Mouse (Mus musculus) MEL (cell line): ENCODE measurements at regions not wholly inside any gene's neighbourhood (a gene's known extent, or its start where the extent isn't known, plus 50 kb on each side); places are given as distances from the start of the nearest gene placed in this dataset.

ENCODE experiments used
- DNase-seq: peaks from one replicate; pipeline ENCODE4 v3.0.0; 2011; ENCODE audit warnings: low read depth, low spot score
- H3K27ac ChIP-seq: 2 replicates; pipeline ENCODE4 v1.5.1; 2012; ENCODE audit warnings: low read depth, mild to moderate bottlenecking, control low read depth, low read length, moderate library complexity; ENCODE audit not compliant: control insufficient read depth
- H3K27me3 ChIP-seq, 2 experiments: fragments of 150-350 bp in 1 of 2; sonication (generic) in 1 of 2; 2 replicates each; pipeline ENCODE4 v1.6.1; 2012; ENCODE audit warnings: low read length in 2 of 2, mild to moderate bottlenecking in 2 of 2, improper control_type of control experiment in 1 of 2, moderate library complexity in 1 of 2; ENCODE audit not compliant: insufficient read depth in 2 of 2, control insufficient read depth in 1 of 2
- H3K36me3 ChIP-seq, 2 experiments: 2 replicates each; pipeline ENCODE4 v1.6.1; 2012 to 2014; ENCODE audit warnings: low read length in 2 of 2, improper control_type of control experiment in 1 of 2, inconsistent platforms in 1 of 2, mild to moderate bottlenecking in 1 of 2; ENCODE audit not compliant: insufficient read depth in 2 of 2, control insufficient read depth in 1 of 2
- H3K4me1 ChIP-seq, 2 experiments: fragments of 150-350 bp in 1 of 2; sonication (generic) in 1 of 2; 2 replicates each; pipeline ENCODE4 v1.6.1; 2012; ENCODE audit warnings: low read length in 2 of 2, improper control_type of control experiment in 1 of 2, mild to moderate bottlenecking in 1 of 2; ENCODE audit not compliant: insufficient read depth in 2 of 2, control insufficient read depth in 1 of 2
- H3K4me3 ChIP-seq, 2 experiments: fragments of 150-350 bp in 1 of 2; sonication (generic) in 1 of 2; 2 replicates each; pipeline ENCODE4 v1.5.1; 2012; ENCODE audit warnings: low read depth in 2 of 2, low read length in 2 of 2, mild to moderate bottlenecking in 2 of 2, moderate library complexity in 2 of 2, control low read depth in 1 of 2, improper control_type of control experiment in 1 of 2; ENCODE audit not compliant: control insufficient read depth in 1 of 2, insufficient read depth in 1 of 2
- H3K79me2 ChIP-seq: 2 replicates; pipeline ENCODE4 v1.6.1; 2012; ENCODE audit warnings: mild to moderate bottlenecking, low read length, moderate library complexity; ENCODE audit not compliant: control insufficient read depth, poor library complexity, insufficient read depth
- H3K9ac ChIP-seq: 2 replicates; pipeline ENCODE4 v1.6.1; 2012; ENCODE audit warnings: low read depth, mild to moderate bottlenecking, control low read depth, low read length, moderate library complexity; ENCODE audit not compliant: control insufficient read depth, poor library complexity, severe bottlenecking
- H3K9me3 ChIP-seq: fragments of 150-350 bp; sonication (generic); replicated peaks from 2 replicates; pipeline ENCODE4 v1.6.1; 2012; ENCODE audit warnings: mild to moderate bottlenecking, low read length, improper control_type of control experiment, moderate library complexity; ENCODE audit not compliant: insufficient read depth
- CHD2 ChIP-seq: IDR thresholded peaks from 2 replicates; pipeline ENCODE4 v1.6.1; 2011; ENCODE audit warnings: low read length, improper control_type of control experiment
- CTCF ChIP-seq, 3 experiments: IDR thresholded peaks in 2 of 3; conservative IDR thresholded peaks in 1 of 3; 2 replicates each; pipeline ENCODE4 v1.5.1; 2011 to 2012; ENCODE audit warnings: low read length in 3 of 3, low read depth in 2 of 3, mild to moderate bottlenecking in 2 of 3, improper control_type of control experiment in 1 of 3, inconsistent platforms in 1 of 3, mixed read lengths in 1 of 3, moderate library complexity in 1 of 3; ENCODE audit not compliant: control insufficient read depth in 1 of 3, insufficient read depth in 1 of 3, poor library complexity in 1 of 3, severe bottlenecking in 1 of 3
- ETS1 ChIP-seq: IDR thresholded peaks from 2 replicates; pipeline ENCODE4 v1.6.1; 2012; ENCODE audit warnings: low read depth, mild to moderate bottlenecking, inconsistent platforms, low read length, improper control_type of control experiment, moderate library complexity
- GABPA ChIP-seq: IDR thresholded peaks from 2 replicates; pipeline ENCODE4 v1.6.1; 2012; ENCODE audit warnings: low read depth, mild to moderate bottlenecking, inconsistent platforms, low read length, improper control_type of control experiment, moderate library complexity
- GATA1 ChIP-seq: IDR thresholded peaks from 2 replicates; pipeline ENCODE4 v1.6.1; 2011; ENCODE audit warnings: low read depth, low read length, improper control_type of control experiment
- HCFC1 ChIP-seq: IDR thresholded peaks from 2 replicates; pipeline ENCODE4 v1.6.1; 2012; ENCODE audit warnings: low read depth, mild to moderate bottlenecking, inconsistent platforms, low read length, improper control_type of control experiment, moderate library complexity
- JUND ChIP-seq: IDR thresholded peaks from 2 replicates; pipeline ENCODE4 v1.6.1; 2011; ENCODE audit warnings: low read depth, mild to moderate bottlenecking, improper control_type of control experiment, low read length
- MAFK ChIP-seq: IDR thresholded peaks from 2 replicates; pipeline ENCODE4 v1.6.1; 2011; ENCODE audit warnings: low read depth, mild to moderate bottlenecking, low read length, improper control_type of control experiment, borderline replicate concordance
- MAX ChIP-seq: IDR thresholded peaks from 2 replicates; pipeline ENCODE4 v1.6.1; 2011; ENCODE audit warnings: low read length, improper control_type of control experiment
- MAZ ChIP-seq: IDR thresholded peaks from 2 replicates; pipeline ENCODE4 v1.6.1; 2012; ENCODE audit warnings: low read depth, mild to moderate bottlenecking, inconsistent platforms, low read length, improper control_type of control experiment
- NELFE ChIP-seq: IDR thresholded peaks from 2 replicates; pipeline ENCODE4 v1.6.1; 2011; ENCODE audit warnings: low read depth, low read length, improper control_type of control experiment
- POLR2A ChIP-seq, 2 experiments: IDR thresholded peaks; 2 replicates each; pipeline ENCODE4 v1.6.1; 2011 to 2012; ENCODE audit warnings: low read length in 2 of 2, mild to moderate bottlenecking in 2 of 2, control low read depth in 1 of 2, improper control_type of control experiment in 1 of 2, low read depth in 1 of 2, moderate library complexity in 1 of 2; ENCODE audit not compliant: control insufficient read depth in 1 of 2, insufficient read depth in 1 of 2, poor library complexity in 1 of 2
- POLR2AphosphoS5 ChIP-seq: IDR thresholded peaks from 2 replicates; pipeline ENCODE4 v1.6.1; 2012; ENCODE audit warnings: low read depth, borderline replicate concordance, mild to moderate bottlenecking, inconsistent platforms, low read length, moderate library complexity, mixed read lengths
- RAD21 ChIP-seq: IDR thresholded peaks from 2 replicates; pipeline ENCODE4 v1.6.1; 2011; ENCODE audit warnings: mild to moderate bottlenecking, low read depth, low read length, improper control_type of control experiment
- RCOR1 ChIP-seq: IDR thresholded peaks from 2 replicates; pipeline ENCODE4 v1.6.1; 2012; ENCODE audit warnings: low read depth, mild to moderate bottlenecking, inconsistent platforms, low read length, improper control_type of control experiment
- TAL1 ChIP-seq: IDR thresholded peaks from 2 replicates; pipeline ENCODE4 v1.6.1; 2012; ENCODE audit warnings: mild to moderate bottlenecking, inconsistent platforms, low read length, moderate library complexity, mixed read lengths
- USF1 ChIP-seq: IDR thresholded peaks from 2 replicates; pipeline ENCODE4 v1.6.1; 2014; ENCODE audit warnings: low read depth, mild to moderate bottlenecking, inconsistent platforms, low read length, improper control_type of control experiment, moderate library complexity
- ZKSCAN1 ChIP-seq: IDR thresholded peaks from 2 replicates; pipeline ENCODE4 v1.6.1; 2012; ENCODE audit warnings: low read depth, mild to moderate bottlenecking, inconsistent platforms, low read length, improper control_type of control experiment, moderate library complexity
- ZMIZ1 ChIP-seq: IDR thresholded peaks from 2 replicates; pipeline ENCODE4 v1.6.1; 2012; ENCODE audit warnings: low read depth, mild to moderate bottlenecking, inconsistent platforms, low read length, improper control_type of control experiment, moderate library complexity

- DNase-seq, result no peak
- H3K79me2 ChIP-seq, result no peaks in the 10 kb centered on the region
- no peak overlapping the region for H3K27ac ChIP-seq
- no peak overlapping the region for H3K4me3 ChIP-seq
- no peak for TF ChIP-seq TAL1
- H3K9me3 ChIP-seq, result no peaks in the 10 kb centered on the region
- no peaks in the 10 kb centered on the region for H3K36me3 ChIP-seq
- H3K27me3 ChIP-seq, result no peaks in the 10 kb centered on the region
- H3K9ac ChIP-seq, result no peak overlapping the region
- no peaks in the 10 kb centered on the region for H3K4me1 ChIP-seq
These were observed 66.3 kb downstream of the Irx6 start for GRCm38 (mm10) chr8:92740286-92740808.

- no peaks in the 10 kb centered on the region for H3K27me3 ChIP-seq
- H3K27ac ChIP-seq, result no peak overlapping the region
- no peak for DNase-seq
- H3K4me3 ChIP-seq, result no peak overlapping the region
- TF ChIP-seq MAFK (no peak), USF1 (no peak), HCFC1 (no peak), CHD2 (no peak), MAX (no peak), ZKSCAN1 (no peak), CTCF (IDR thresholded peaks at IDR 0.05 in 2 of 3, conservative IDR thresholded peaks at IDR 0.05 in 1 of 3; ENCODE audit: control insufficient read depth in 1 of 3, insufficient read depth in 1 of 3, low read depth in 2 of 3, low read length in 3 of 3, poor library complexity in 1 of 3, severe bottlenecking in 1 of 3) (no peak), POLR2A (IDR thresholded peaks at IDR 0.05; ENCODE audit: control insufficient read depth in 1 of 2, insufficient read depth in 1 of 2, low read depth in 1 of 2, low read length in 2 of 2, poor library complexity in 1 of 2) (no peak), MAZ (no peak), GABPA (no peak), ZMIZ1 (no peak), GATA1 (no peak), RAD21 (no peak), POLR2AphosphoS5 (no peak), NELFE (no peak), TAL1 (no peak)
- TF ChIP-seq, all 39 proteins: peak for 0
- Histone ChIP-seq H3K36me3 (no peaks in the 10 kb centered on the region), H3K79me2 (no peaks in the 10 kb centered on the region), H3K4me1 (no peaks in the 10 kb centered on the region), H3K9ac (no peak overlapping the region), H3K9me3 (no peaks in the 10 kb centered on the region)
These were observed 67.7 kb downstream of the Irx6 start for GRCm38 (mm10) chr8:92741836-92742235.

- TF ChIP-seq RAD21 (no peak), GABPA (no peak), CTCF (IDR thresholded peaks at IDR 0.05 in 2 of 3, conservative IDR thresholded peaks at IDR 0.05 in 1 of 3; ENCODE audit: control insufficient read depth in 1 of 3, insufficient read depth in 1 of 3, low read depth in 2 of 3, low read length in 3 of 3, poor library complexity in 1 of 3, severe bottlenecking in 1 of 3) (no peak), POLR2AphosphoS5 (no peak), NELFE (no peak), ETS1 (no peak), RCOR1 (no peak), USF1 (no peak), JUND (no peak)
- no peak for DNase-seq
- H3K27me3 ChIP-seq, result no peaks in the 10 kb centered on the region
- no peak overlapping the region for H3K27ac ChIP-seq
- H3K4me1 ChIP-seq, result no peaks in the 10 kb centered on the region
- no peaks in the 10 kb centered on the region for H3K9me3 ChIP-seq
- H3K36me3 ChIP-seq, result no peaks in the 10 kb centered on the region
- H3K4me3 ChIP-seq, result no peak overlapping the region
- H3K79me2 ChIP-seq, result no peaks in the 10 kb centered on the region
- no peak overlapping the region for H3K9ac ChIP-seq
These were observed 69.0 kb downstream of the Irx6 start for GRCm38 (mm10) chr8:92743108-92743507.
